Mouse (Mus musculus) adrenal gland, postnatal 25 days (tissue): Measurements from ENCODE around the gene Crnn. TPM values are rescaled to one million over a fixed set of nuclear protein-coding genes. Genes with fewer than 3 reads are reported as not detected.

ENCODE experiments used
- DNase-seq: peaks from one replicate; pipeline ENCODE4 v3.0.0; 2021; ENCODE audit warnings: mixed read lengths
- long read RNA-seq: library from polyadenylated mRNA; stranded (forward); transcript quantifications from one replicate; pipeline ENCODE4 v2.0.0, GENCODE M21; 2021
- total RNA-seq: library from RNA; stranded (reverse); gene quantifications from 2 replicates; pipeline ENCODE4 v1.2.3, GENCODE M21; 2021

Crnn gene
- not detected in 2 replicates for total RNA-seq
- long read RNA-seq, result 0 reads

DNA sequence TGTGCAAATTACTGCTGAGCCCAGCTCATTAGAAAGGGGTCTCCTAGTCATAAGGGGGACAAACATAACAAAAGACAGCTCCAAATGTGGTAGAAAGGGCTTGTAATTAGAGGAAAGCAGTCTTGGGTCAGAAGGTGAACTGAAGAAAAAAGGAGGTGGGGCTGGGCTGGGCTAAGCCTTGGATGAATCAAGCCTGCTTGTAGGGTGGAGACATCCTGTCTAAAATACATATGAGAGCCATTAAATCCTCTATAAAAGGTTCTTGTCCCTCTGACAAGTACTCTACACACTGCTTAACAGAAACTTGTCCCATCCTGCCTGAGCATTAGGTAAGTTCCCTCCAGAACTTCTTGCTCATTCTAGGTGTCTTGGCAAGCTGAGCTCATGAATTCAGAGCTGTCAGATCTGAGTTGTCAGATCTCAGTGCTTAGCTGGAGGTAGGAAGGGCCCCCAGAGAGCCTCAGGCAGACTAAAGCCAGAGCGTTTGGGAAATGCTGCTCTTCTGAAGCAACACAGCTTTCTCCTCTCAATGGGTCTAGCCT is at the start of gene Crnn:
TSS of gene Crnn (plus strand) at position 278 of the 542 bp plus-strand sequence.
- no peak for DNase-seq

- DNase-seq, result no peak
Observed at GRCm38 (mm10) chr3:93096447-93096846, 48.1 kb upstream of the Crnn start.

GRCm38 (mm10) chr3:93111668-93112067 is 32.9 kb upstream of the Crnn start:
- peak; percentile 7 for DNase-seq

GRCm38 (mm10) chr3:93114481-93114880 is 30.1 kb upstream of the Crnn start:
- DNase-seq, result no peak

- no peak for DNase-seq
Observed at GRCm38 (mm10) chr3:93119101-93119500, 25.5 kb upstream of the Crnn start.

DNA sequence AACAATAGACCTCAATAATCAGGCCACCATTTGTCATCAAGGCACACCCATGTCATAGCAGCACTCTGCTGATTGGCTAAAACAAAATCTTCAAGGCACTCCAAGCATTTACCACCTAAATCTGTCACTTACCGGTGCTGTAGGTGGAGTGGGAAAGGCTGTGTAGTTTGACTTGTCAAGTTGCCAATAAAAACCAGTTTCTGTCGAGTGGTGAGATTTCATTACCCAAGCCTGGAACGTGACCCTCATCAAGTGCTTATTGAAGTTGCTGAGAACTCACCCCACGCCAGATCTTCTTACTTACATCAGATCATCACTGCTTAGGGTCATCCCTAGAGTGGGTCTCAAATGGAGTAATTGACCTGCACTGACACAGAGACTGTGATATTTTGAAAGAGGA is 16.5 kb upstream of the Crnn start:
- DNase-seq, result no peak

GRCm38 (mm10) chr3:93129076-93129475 is 15.5 kb upstream of the Crnn start:
- DNase-seq, result no peak

- DNase-seq, result peak; percentile 44
Observed at GRCm38 (mm10) chr3:93130460-93130859, 14.1 kb upstream of the Crnn start.

DNA sequence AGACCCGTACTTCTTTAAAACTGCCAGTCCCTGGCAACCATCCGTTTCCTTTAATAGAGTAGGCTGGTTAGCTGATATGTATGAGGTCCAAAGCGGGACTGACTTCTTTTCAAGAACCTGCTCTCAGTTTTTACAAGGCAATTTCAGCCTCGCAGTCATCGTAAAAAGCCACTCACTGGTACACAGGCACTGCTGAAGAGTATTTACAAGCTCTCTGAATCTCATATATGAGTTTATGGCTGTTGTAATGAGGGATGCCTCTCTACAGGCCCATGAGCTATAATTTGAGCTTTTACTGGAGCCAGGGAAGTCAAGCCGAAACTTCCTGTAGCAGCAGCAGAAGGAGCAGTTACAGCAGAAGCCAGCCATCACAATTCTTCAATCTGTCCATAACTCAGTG is 17.9 kb downstream of the Crnn start:
- DNase-seq, result no peak

- no peak for DNase-seq
Observed at GRCm38 (mm10) chr3:93162996-93163592, 18.5 kb downstream of the Crnn start.

DNA sequence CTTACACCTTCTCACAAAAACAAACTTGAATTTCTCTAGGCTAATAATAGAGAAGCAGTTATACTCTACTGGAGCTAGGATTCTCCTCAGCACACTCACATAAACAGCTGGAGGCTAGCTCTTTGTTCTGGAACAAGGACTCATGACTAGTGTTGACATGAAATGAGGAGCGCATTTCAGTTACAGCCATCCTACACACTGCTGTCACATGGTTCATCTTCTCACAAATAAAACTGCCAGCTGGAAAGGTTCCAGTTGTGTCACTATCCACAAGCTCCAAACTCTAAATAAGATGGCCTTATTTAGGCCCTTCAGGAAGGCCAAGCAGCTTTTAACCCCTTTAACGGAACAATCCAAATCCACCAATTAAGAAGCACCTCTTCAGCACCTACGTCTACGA is 36.3 kb downstream of the Crnn start:
- no peak for DNase-seq

- DNase-seq, result no peak
Observed at GRCm38 (mm10) chr3:93196978-93197377, 52.4 kb downstream of the Crnn start, which contains the start of gene Flg2. Gene Flg2, plus strand, starts transcription at chr3:93197278.

Other genes with a start within 250 kb of the Crnn start
- not detected in 2 replicates for gene Lce3a, start 218.6 kb upstream of the Crnn start, total RNA-seq
- not detected in 2 replicates for gene Lce3b, start 211.8 kb upstream of the Crnn start, total RNA-seq
- not detected in 2 replicates for gene Lce3c, start 200.3 kb upstream of the Crnn start, total RNA-seq
- not detected in 2 replicates for gene Lce3d, start 187.4 kb upstream of the Crnn start, total RNA-seq
- gene Lce3e, start 177.7 kb upstream of the Crnn start, total RNA-seq, result not detected in 2 replicates
- not detected in 2 replicates for gene Lce3f, start 152.6 kb upstream of the Crnn start, total RNA-seq
- gene Crct1, start 129.1 kb upstream of the Crnn start, total RNA-seq, result not detected in 2 replicates
- gene Lce1m, start 125.7 kb upstream of the Crnn start, total RNA-seq, result not detected in 2 replicates
- gene Gm4858, start 76.0 kb upstream of the Crnn start, total RNA-seq, result not detected in 2 replicates
- not detected in 2 replicates for gene Flg2, start 52.5 kb downstream of the Crnn start, total RNA-seq
- gene Flg, start 128.7 kb downstream of the Crnn start, total RNA-seq, result not detected in 2 replicates
- 0.03 TPM in 1 of 2 replicates, not detected in the other for gene Hrnr, start 175.0 kb downstream of the Crnn start, total RNA-seq
- gene Rptn, start 248.9 kb downstream of the Crnn start, total RNA-seq, result not detected in 2 replicates